Mouse (Mus musculus) G1E (cell line): Measurements from ENCODE around the gene Capn10. TPM values are rescaled to one million over a fixed set of nuclear protein-coding genes. Genes with fewer than 3 reads are reported as not detected.

Experiments
- ATAC-seq: 2 replicates; pipeline ENCODE4 v1.8.0; 2016; ENCODE audit warnings: mild to moderate bottlenecking; ENCODE audit not compliant: insufficient number of reproducible peaks, poor library complexity, low FRiP score, severe bottlenecking; ENCODE audit errors: extremely low read depth
- DNase-seq: peaks from one replicate; pipeline ENCODE4 v3.0.0; 2012; ENCODE audit warnings: low spot score
- H3K27me3 ChIP-seq: 2 replicates; pipeline ENCODE4 v1.6.1; 2012; ENCODE audit warnings: mild to moderate bottlenecking, low read length, inconsistent platforms; ENCODE audit not compliant: insufficient read depth
- H3K36me3 ChIP-seq: replicated peaks from 2 replicates; pipeline ENCODE3; 2012; ENCODE audit warnings: mild to moderate bottlenecking, inconsistent platforms
- H3K4me1 ChIP-seq: 2 replicates; pipeline ENCODE4 v1.6.1; 2012; ENCODE audit warnings: low read depth, low read length, inconsistent platforms, mixed read lengths; ENCODE audit not compliant: insufficient read depth
- H3K4me3 ChIP-seq: 2 replicates; pipeline ENCODE4 v1.5.1; 2012; ENCODE audit warnings: low read depth, mild to moderate bottlenecking, inconsistent platforms, low read length, moderate library complexity, mixed read lengths
- H3K9me3 ChIP-seq: replicated peaks from 2 replicates; pipeline ENCODE4 v1.6.1; 2012; ENCODE audit warnings: inconsistent platforms
- CTCF ChIP-seq: IDR thresholded peaks from 2 replicates; pipeline ENCODE4 v1.5.1; 2012; ENCODE audit warnings: low read depth, low read length, inconsistent platforms, mixed read lengths
- GATA1 ChIP-seq: IDR thresholded peaks from 2 replicates; pipeline ENCODE4 v1.6.1; 2012; ENCODE audit warnings: borderline replicate concordance, low read length, inconsistent platforms, mixed read lengths
- GATA2 ChIP-seq: IDR thresholded peaks from 2 replicates; pipeline ENCODE4 v1.6.1; 2012; ENCODE audit warnings: low read depth, low read length, inconsistent platforms, borderline replicate concordance
- POLR2AphosphoS5 ChIP-seq: IDR thresholded peaks from 2 replicates; pipeline ENCODE4 v1.6.1; 2012; ENCODE audit warnings: low read depth, low read length, inconsistent platforms; ENCODE audit not compliant: insufficient replicate concordance
- TAL1 ChIP-seq: conservative IDR thresholded peaks from 2 replicates; pipeline ENCODE4 v1.6.1; 2012; ENCODE audit warnings: low read depth, low read length, inconsistent platforms, mixed read lengths
- polyA plus RNA-seq: library from polyadenylated mRNA; stranded (reverse); fragments of >175 nt; gene quantifications from 2 replicates; pipeline ENCODE4 v1.2.3, GENCODE M21; 2012
- total RNA-seq, 2 experiments: library from RNA; stranded (forward) in 1 of 2; stranded (reverse) in 1 of 2; fragments of 200-1000 nt in 1 of 2; fragments of >200 nt in 1 of 2; fragmentation: Nextera tagmentation in 1 of 2; gene quantifications; 2 replicates each; pipeline ENCODE4 v1.2.3; 2014 to 2017

Gene Capn10
- total and polyA plus RNA-seq, 3 experiments: 13.2 to 25.0 (median 22.3) TPM

GRCm38 (mm10) chr1:92910239-92910885 lies 23.8 kb upstream of the Capn10 start, which contains the start of gene Rnpepl1:
TSS of gene Rnpepl1 (plus strand) at chr1:92910783.
- peaks cover 67% of the 10 kb centered on the region for H3K4me1 ChIP-seq
- H3K9me3 ChIP-seq: no peaks in the 10 kb centered on the region
- H3K4me3 ChIP-seq: peak within 1 kb of the TSS; percentile 80
- ATAC-seq (no peak), DNase-seq (peak; percentile 85)
- H3K27me3 ChIP-seq: no peaks in the 10 kb centered on the region
- H3K36me3 ChIP-seq: peaks cover 45% of the 10 kb centered on the region
- TF ChIP-seq TAL1 (no peak), GATA2 (no peak), CTCF (peak; percentile 37; the same call in 1 of the 2 replicates), GATA1 (no peak)

GRCm38 (mm10) chr1:92910925-92911720 lies 23.1 kb upstream of the Capn10 start:
- DNase-seq: peak; percentile 68
- TF ChIP-seq TAL1: no peak
- no peak for TF ChIP-seq GATA2
- no peak for TF ChIP-seq GATA1
- TF ChIP-seq POLR2AphosphoS5: no peak
- TF ChIP-seq CTCF: no peak
- peak overlapping the region; percentile 80 for H3K4me3 ChIP-seq
- no peak for ATAC-seq
- H3K9me3 ChIP-seq: no peaks in the 10 kb centered on the region
- peaks cover 47% of the 10 kb centered on the region for H3K36me3 ChIP-seq
- H3K4me1 ChIP-seq: peaks cover 61% of the 10 kb centered on the region
- H3K27me3 ChIP-seq: no peaks in the 10 kb centered on the region

GRCm38 (mm10) chr1:92911721-92912138 lies 22.4 kb upstream of the Capn10 start:
- H3K4me3 ChIP-seq: peak overlapping the region; percentile 80
- no peaks in the 10 kb centered on the region for H3K9me3 ChIP-seq
- no peak for TF ChIP-seq POLR2AphosphoS5
- no peak for TF ChIP-seq CTCF
- no peak for TF ChIP-seq GATA1
- TF ChIP-seq GATA2: no peak
- no peak for TF ChIP-seq TAL1
- H3K4me1 ChIP-seq: peaks cover 57% of the 10 kb centered on the region
- H3K36me3 ChIP-seq: peaks cover 53% of the 10 kb centered on the region
- peak; percentile 39 for DNase-seq
- H3K27me3 ChIP-seq: no peaks in the 10 kb centered on the region
- no peak for ATAC-seq

GRCm38 (mm10) chr1:92912286-92912685 lies 21.9 kb upstream of the Capn10 start:
- peaks cover 59% of the 10 kb centered on the region for H3K36me3 ChIP-seq
- ATAC-seq (peak; percentile 15; the same call in 1 of the 2 replicates), DNase-seq (peak; percentile 58)
- H3K9me3 ChIP-seq: no peaks in the 10 kb centered on the region
- peaks cover 57% of the 10 kb centered on the region for H3K4me1 ChIP-seq
- TF ChIP-seq TAL1: no peak
- TF ChIP-seq CTCF: no peak
- no peak for TF ChIP-seq GATA1
- no peak for TF ChIP-seq POLR2AphosphoS5
- TF ChIP-seq GATA2: no peak
- H3K4me3 ChIP-seq: peak overlapping the region; percentile 80; the same call in 1 of the 2 replicates
- no peaks in the 10 kb centered on the region for H3K27me3 ChIP-seq

GRCm38 (mm10) chr1:92914239-92914638 lies 19.9 kb upstream of the Capn10 start:
- Histone ChIP-seq H3K9me3 (no peaks in the 10 kb centered on the region), H3K4me1 (peaks cover 39% of the 10 kb centered on the region), H3K27me3 (no peaks in the 10 kb centered on the region), H3K4me3 (no peak overlapping the region), H3K36me3 (peaks cover 76% of the 10 kb centered on the region)
- TF ChIP-seq GATA1 (no peak), GATA2 (no peak), CTCF (no peak), POLR2AphosphoS5 (no peak), TAL1 (no peak)
- ATAC-seq (no peak), DNase-seq (no peak)

- DNase-seq (no peak), ATAC-seq (no peak)
- Histone ChIP-seq H3K9me3 (no peaks in the 10 kb centered on the region), H3K4me1 (peaks cover 36% of the 10 kb centered on the region), H3K36me3 (peaks cover 84% of the 10 kb centered on the region), H3K4me3 (no peak overlapping the region), H3K27me3 (no peaks in the 10 kb centered on the region)
- TF ChIP-seq CTCF (no peak), GATA1 (no peak), GATA2 (no peak), TAL1 (no peak), POLR2AphosphoS5 (no peak)
These were observed 19.2 kb upstream of the Capn10 start for GRCm38 (mm10) chr1:92914993-92915392.
